Mouse (Mus musculus) limb, embryonic 15.5 days (tissue): ENCODE results near the gene Lrrc20. TPM values are rescaled to one million over a fixed set of nuclear protein-coding genes. Genes with fewer than 3 reads are reported as not detected.
A peak's percentile ranks its signal among the peaks of the same experiment; 100 is the strongest.

Source experiments
- ATAC-seq: fragments of 200-750 bp; cut with Nextera tagmentation; 2 replicates; pipeline ENCODE4 v1.8.0; 2017; ENCODE audit warnings: low read depth, moderate TSS enrichment; ENCODE audit not compliant: insufficient number of reproducible peaks, low FRiP score, low TSS enrichment
- H3K27ac ChIP-seq: fragments of 300-500 bp; sonication (generic); 2 replicates; pipeline ENCODE4 v1.5.1; 2015; ENCODE audit warnings: moderate library complexity, mild to moderate bottlenecking, inconsistent platforms
- H3K27me3 ChIP-seq: fragments of 300-500 bp; sonication (generic); 2 replicates; pipeline ENCODE4 v1.6.1; 2015; ENCODE audit warnings: inconsistent platforms
- H3K36me3 ChIP-seq: fragments of 300-500 bp; sonication (generic); 2 replicates; pipeline ENCODE4 v1.6.1; 2015; ENCODE audit warnings: inconsistent platforms
- H3K4me1 ChIP-seq: fragments of 300-500 bp; sonication (generic); 2 replicates; pipeline ENCODE4 v1.6.1; 2015; ENCODE audit warnings: inconsistent platforms
- H3K4me2 ChIP-seq: fragments of 300-500 bp; sonication (generic); 2 replicates; pipeline ENCODE4 v1.6.1; 2015; ENCODE audit warnings: mild to moderate bottlenecking, inconsistent platforms
- H3K4me3 ChIP-seq: fragments of 300-500 bp; sonication (generic); 2 replicates; pipeline ENCODE4 v1.5.1; 2015; ENCODE audit warnings: mild to moderate bottlenecking, inconsistent platforms
- H3K9ac ChIP-seq: fragments of 300-500 bp; sonication (generic); 2 replicates; pipeline ENCODE4 v1.6.1; 2015; ENCODE audit warnings: inconsistent platforms
- H3K9me3 ChIP-seq: fragments of 300-500 bp; sonication (generic); 2 replicates; pipeline ENCODE4 v1.6.1; 2016; ENCODE audit warnings: inconsistent platforms
- WGBS: fragments of 180-500 bp; shearing (Covaris S2); methylation state at CpG from one replicate; pipeline ENCODE4 v1.1.7; 2015; 5-methylcytosine and 5-hydroxymethylcytosine counted together
- polyA plus RNA-seq: library from polyadenylated mRNA; unstranded; fragments of >200 nt; fragmentation: Nextera tagmentation; extraction: Ambion mirVana; gene quantifications from 2 replicates; pipeline ENCODE4 v1.2.1, GENCODE M21; 2015

Lrrc20 gene
- polyA plus RNA-seq, 1 experiment from 2014 or later: 8.5 TPM

- Histone ChIP-seq H3K27me3 (no peaks in the 10 kb centered on the region), H3K27ac (no peak overlapping the region), H3K4me3 (no peak overlapping the region), H3K4me1 (no peaks in the 10 kb centered on the region), H3K9ac (no peak overlapping the region), H3K9me3 (no peaks in the 10 kb centered on the region), H3K4me2 (no peak overlapping the region), H3K36me3 (0 out of 2 replicates have a peak, but pooled peaks cover 2% of the 10 kb centered on the region)
- ATAC-seq: no peak
- 78% methylated on average over 2 of the region's 2 CpGs for WGBS
Observed at GRCm38 (mm10) chr10:61558631-61559030, 83.0 kb downstream of the Lrrc20 start.

- Histone ChIP-seq H3K9ac (no peak overlapping the region), H3K27me3 (no peaks in the 10 kb centered on the region), H3K27ac (no peak overlapping the region)
Observed at GRCm38 (mm10) chr10:61559544-61559943, 83.9 kb downstream of the Lrrc20 start.

GRCm38 (mm10) chr10:61563550-61563949, 87.9 kb downstream of the Lrrc20 start:
- Histone ChIP-seq H3K4me2 (no peak overlapping the region), H3K4me3 (no peak overlapping the region), H3K36me3 (0 out of 2 replicates have a peak, but pooled peaks cover 2% of the 10 kb centered on the region), H3K27ac (no peak overlapping the region), H3K27me3 (no peaks in the 10 kb centered on the region), H3K9me3 (no peaks in the 10 kb centered on the region), H3K4me1 (no peaks in the 10 kb centered on the region), H3K9ac (no peak overlapping the region)
- 50% methylated on average over 9 of the region's 9 CpGs for WGBS
- ATAC-seq: no peak

More at GRCm38 (mm10) chr10:61559544-61559943, 83.9 kb downstream of the Lrrc20 start:
- no peaks in the 10 kb centered on the region for H3K4me1 ChIP-seq
- no peak overlapping the region for H3K4me3 ChIP-seq
- H3K36me3 ChIP-seq: 0 out of 2 replicates have a peak, but pooled peaks cover 2% of the 10 kb centered on the region
- H3K9me3 ChIP-seq: no peaks in the 10 kb centered on the region
- no peak overlapping the region for H3K4me2 ChIP-seq
- ATAC-seq: no peak

- no peaks in the 10 kb centered on the region for H3K27me3 ChIP-seq
- no peak for ATAC-seq
- H3K36me3 ChIP-seq: 0 out of 2 replicates have a peak, but pooled peaks cover 2% of the 10 kb centered on the region
- no peak overlapping the region for H3K4me2 ChIP-seq
- no peak overlapping the region for H3K4me3 ChIP-seq
- H3K9me3 ChIP-seq: no peaks in the 10 kb centered on the region
- H3K27ac ChIP-seq: no peak overlapping the region
- H3K4me1 ChIP-seq: no peaks in the 10 kb centered on the region
- 69% methylated on average over 4 of the region's 4 CpGs for WGBS
- no peak overlapping the region for H3K9ac ChIP-seq
Observed at GRCm38 (mm10) chr10:61564408-61564807, 88.8 kb downstream of the Lrrc20 start.

GRCm38 (mm10) chr10:61570181-61570580, 94.6 kb downstream of the Lrrc20 start:
- Histone ChIP-seq H3K4me3 (no peak overlapping the region), H3K27me3 (no peaks in the 10 kb centered on the region), H3K4me2 (no peak overlapping the region), H3K9ac (no peak overlapping the region), H3K27ac (no peak overlapping the region), H3K36me3 (no peaks in the 10 kb centered on the region), H3K9me3 (no peaks in the 10 kb centered on the region), H3K4me1 (0 out of 2 replicates have a peak, but pooled peaks cover 6% of the 10 kb centered on the region)
- ATAC-seq: no peak
- 44% methylated on average over 10 of the region's 10 CpGs for WGBS

GRCm38 (mm10) chr10:61572126-61572525, 96.5 kb downstream of the Lrrc20 start:
- H3K36me3 ChIP-seq: no peaks in the 10 kb centered on the region
- no peak overlapping the region for H3K9ac ChIP-seq
- H3K27me3 ChIP-seq: no peaks in the 10 kb centered on the region
- no peak overlapping the region for H3K27ac ChIP-seq
- no peaks in the 10 kb centered on the region for H3K9me3 ChIP-seq
- no peak overlapping the region for H3K4me3 ChIP-seq
- H3K4me2 ChIP-seq: no peak overlapping the region
- 50% methylated on average over 5 of the region's 5 CpGs for WGBS
- ATAC-seq: no peak
- H3K4me1 ChIP-seq: peaks cover 21% of the 10 kb centered on the region

- H3K4me3 ChIP-seq: no peak overlapping the region
Observed at GRCm38 (mm10) chr10:61576120-61576767, 100.6 kb downstream of the Lrrc20 start.

GRCm38 (mm10) chr10:61587241-61587849, 111.7 kb downstream of the Lrrc20 start:
- H3K9me3 ChIP-seq: no peaks in the 10 kb centered on the region
- H3K36me3 ChIP-seq: no peaks in the 10 kb centered on the region
- no peak overlapping the region for H3K27ac ChIP-seq
- no peaks in the 10 kb centered on the region for H3K27me3 ChIP-seq
- no peak overlapping the region for H3K9ac ChIP-seq
- peaks cover 23% of the 10 kb centered on the region for H3K4me1 ChIP-seq
- WGBS: 76% methylated on average over 7 of the region's 7 CpGs
- no peak for ATAC-seq
- H3K4me3 ChIP-seq: no peak overlapping the region
- H3K4me2 ChIP-seq: no peak overlapping the region

More at GRCm38 (mm10) chr10:61576120-61576767, 100.6 kb downstream of the Lrrc20 start:
- Histone ChIP-seq H3K9ac (no peak overlapping the region), H3K9me3 (no peaks in the 10 kb centered on the region), H3K27me3 (no peaks in the 10 kb centered on the region), H3K27ac (no peak overlapping the region; the same call in 1 of the 2 replicates), H3K4me1 (peaks cover 21% of the 10 kb centered on the region), H3K36me3 (peaks cover 8% of the 10 kb centered on the region; the same call in 1 of the 2 replicates), H3K4me2 (no peak overlapping the region)
- 53% methylated on average over 13 of the region's 13 CpGs for WGBS
- no peak for ATAC-seq

- no peak overlapping the region for H3K9ac ChIP-seq
- no peak overlapping the region for H3K4me2 ChIP-seq
- H3K4me3 ChIP-seq: no peak overlapping the region
- H3K27me3 ChIP-seq: peaks cover 41% of the 10 kb centered on the region
- ATAC-seq: no peak
- H3K36me3 ChIP-seq: no peaks in the 10 kb centered on the region
- no peak overlapping the region for H3K27ac ChIP-seq
- no peaks in the 10 kb centered on the region for H3K9me3 ChIP-seq
- peaks cover 14% of the 10 kb centered on the region for H3K4me1 ChIP-seq
- WGBS: 55% methylated on average over 7 of the region's 7 CpGs
Observed at GRCm38 (mm10) chr10:61597991-61598390, 122.4 kb downstream of the Lrrc20 start.

GRCm38 (mm10) chr10:61599556-61600114, 124.0 kb downstream of the Lrrc20 start:
- no peaks in the 10 kb centered on the region for H3K36me3 ChIP-seq
- H3K4me3 ChIP-seq: no peak overlapping the region
- no peak overlapping the region for H3K27ac ChIP-seq
- no peak overlapping the region for H3K4me2 ChIP-seq
- peaks cover 16% of the 10 kb centered on the region for H3K4me1 ChIP-seq
- ATAC-seq: no peak
- no peak overlapping the region for H3K9ac ChIP-seq
- peaks cover 32% of the 10 kb centered on the region for H3K27me3 ChIP-seq
- 73% methylated on average over 9 of the region's 9 CpGs for WGBS
- H3K9me3 ChIP-seq: no peaks in the 10 kb centered on the region

GRCm38 (mm10) chr10:61602283-61603033, 126.9 kb downstream of the Lrrc20 start:
- peaks cover 10% of the 10 kb centered on the region; the same call in 1 of the 2 replicates for H3K27me3 ChIP-seq
- H3K36me3 ChIP-seq: no peaks in the 10 kb centered on the region
- 0 out of 2 replicates have a peak overlapping the region, but pooled peaks have one; percentile 10 for H3K4me2 ChIP-seq
- no peak overlapping the region for H3K27ac ChIP-seq
- no peak overlapping the region for H3K9ac ChIP-seq
- no peaks in the 10 kb centered on the region for H3K9me3 ChIP-seq
- ATAC-seq: no peak
- peaks cover 11% of the 10 kb centered on the region; the same call in 1 of the 2 replicates for H3K4me1 ChIP-seq
- WGBS: 11% methylated on average over 14 of the region's 14 CpGs
- 0 out of 2 replicates have a peak overlapping the region, but pooled peaks have one; percentile 3 for H3K4me3 ChIP-seq
